Mouse (Mus musculus) hindbrain, embryonic 10.5 days (tissue): ENCODE data around the gene Cda. TPM values are rescaled to one million over a fixed set of nuclear protein-coding genes. Genes with fewer than 3 reads are reported as not detected.

Experiments used
- polyA plus RNA-seq: library from polyadenylated mRNA; unstranded; fragments of >200 nt; fragmentation: Nextera tagmentation; extraction: Ambion mirVana; gene quantifications from 2 replicates; pipeline ENCODE4 v1.2.1, GENCODE M21; 2016

Gene Cda
- polyA plus RNA-seq, 1 experiment from 2014 or later, result 2.2 TPM

Other genes with a start within 250 kb of the Cda start
- 146 and 148 TPM in 2 replicates for gene Hp1bp3, start 151.7 kb downstream of the Cda start, polyA plus RNA-seq
- gene Sh2d5, start 117.6 kb downstream of the Cda start, polyA plus RNA-seq, result 1.3 and 2.4 TPM in 2 replicates
- gene Kif17, start 117.6 kb downstream of the Cda start, polyA plus RNA-seq, result 0.63 and 0.75 TPM in 2 replicates
- gene Ddost, start 63.3 kb downstream of the Cda start, polyA plus RNA-seq, result 274 and 292 TPM in 2 replicates
- 35.0 and 52.2 TPM in 2 replicates for gene Pink1, start 41.7 kb downstream of the Cda start, polyA plus RNA-seq
- gene Fam43b, start 28.5 kb upstream of the Cda start, polyA plus RNA-seq, result not detected in 2 replicates
- gene Mul1, start 66.7 kb upstream of the Cda start, polyA plus RNA-seq, result 20.2 and 22.6 TPM in 2 replicates
- gene Camk2n1, start 86.3 kb upstream of the Cda start, polyA plus RNA-seq, result 2.9 and 5.1 TPM in 2 replicates